Mouse (Mus musculus) G1E (cell line): ENCODE results near the gene Rnf220. TPM values are rescaled to one million over a fixed set of nuclear protein-coding genes. Genes with fewer than 3 reads are reported as not detected.

Source experiments
- ATAC-seq: 2 replicates; pipeline ENCODE4 v1.8.0; 2016; ENCODE audit warnings: mild to moderate bottlenecking; ENCODE audit not compliant: insufficient number of reproducible peaks, poor library complexity, low FRiP score, severe bottlenecking; ENCODE audit errors: extremely low read depth
- DNase-seq: peaks from one replicate; pipeline ENCODE4 v3.0.0; 2012; ENCODE audit warnings: low spot score
- H3K27me3 ChIP-seq: 2 replicates; pipeline ENCODE4 v1.6.1; 2012; ENCODE audit warnings: mild to moderate bottlenecking, low read length, inconsistent platforms; ENCODE audit not compliant: insufficient read depth
- H3K36me3 ChIP-seq: replicated peaks from 2 replicates; pipeline ENCODE3; 2012; ENCODE audit warnings: mild to moderate bottlenecking, inconsistent platforms
- H3K4me1 ChIP-seq: 2 replicates; pipeline ENCODE4 v1.6.1; 2012; ENCODE audit warnings: low read depth, low read length, inconsistent platforms, mixed read lengths; ENCODE audit not compliant: insufficient read depth
- H3K4me3 ChIP-seq: 2 replicates; pipeline ENCODE4 v1.5.1; 2012; ENCODE audit warnings: low read depth, mild to moderate bottlenecking, inconsistent platforms, low read length, moderate library complexity, mixed read lengths
- H3K9me3 ChIP-seq: replicated peaks from 2 replicates; pipeline ENCODE4 v1.6.1; 2012; ENCODE audit warnings: inconsistent platforms
- CTCF ChIP-seq: IDR thresholded peaks from 2 replicates; pipeline ENCODE4 v1.5.1; 2012; ENCODE audit warnings: low read depth, low read length, inconsistent platforms, mixed read lengths
- GATA1 ChIP-seq: IDR thresholded peaks from 2 replicates; pipeline ENCODE4 v1.6.1; 2012; ENCODE audit warnings: borderline replicate concordance, low read length, inconsistent platforms, mixed read lengths
- GATA2 ChIP-seq: IDR thresholded peaks from 2 replicates; pipeline ENCODE4 v1.6.1; 2012; ENCODE audit warnings: low read depth, low read length, inconsistent platforms, borderline replicate concordance
- POLR2AphosphoS5 ChIP-seq: IDR thresholded peaks from 2 replicates; pipeline ENCODE4 v1.6.1; 2012; ENCODE audit warnings: low read depth, low read length, inconsistent platforms; ENCODE audit not compliant: insufficient replicate concordance
- TAL1 ChIP-seq: conservative IDR thresholded peaks from 2 replicates; pipeline ENCODE4 v1.6.1; 2012; ENCODE audit warnings: low read depth, low read length, inconsistent platforms, mixed read lengths
- polyA plus RNA-seq: library from polyadenylated mRNA; stranded (reverse); fragments of >175 nt; gene quantifications from 2 replicates; pipeline ENCODE4 v1.2.3, GENCODE M21; 2012
- total RNA-seq, 2 experiments: library from RNA; stranded (forward) in 1 of 2; stranded (reverse) in 1 of 2; fragments of 200-1000 nt in 1 of 2; fragments of >200 nt in 1 of 2; fragmentation: Nextera tagmentation in 1 of 2; gene quantifications; 2 replicates each; pipeline ENCODE4 v1.2.3; 2014 to 2017

Gene Rnf220
- total and polyA plus RNA-seq, 3 experiments: 87.7 to 113 (median 88.7) TPM

DNA sequence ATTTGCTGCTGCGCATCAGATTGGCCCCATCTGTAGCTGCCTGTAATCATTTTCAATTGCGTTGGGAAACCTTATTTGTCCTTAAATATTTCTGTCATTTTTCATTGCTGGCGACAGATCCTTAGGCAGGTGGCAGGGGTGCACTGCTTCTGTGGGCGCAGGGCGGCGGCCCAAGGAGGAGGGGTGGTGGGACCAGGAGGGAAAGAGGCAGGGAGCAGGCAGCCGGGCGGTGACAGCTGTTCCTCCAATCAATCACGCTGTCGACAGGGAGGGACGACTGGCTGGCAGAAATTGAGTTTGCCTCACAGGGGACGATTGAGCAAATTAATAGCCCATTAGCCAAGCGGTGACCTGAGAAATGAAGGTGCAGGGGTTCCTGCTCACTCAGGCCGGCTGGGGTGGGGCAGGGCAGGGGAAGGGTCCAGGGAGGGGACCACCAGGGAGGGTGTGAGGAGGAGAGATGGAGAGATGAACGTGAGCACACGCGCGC lies 179.1 kb downstream of the Rnf220 start:
- no peak for ATAC-seq
- peaks cover 60% of the 10 kb centered on the region for H3K27me3 ChIP-seq
- H3K4me3 ChIP-seq: no peak overlapping the region
- DNase-seq: no peak
- peaks cover 7% of the 10 kb centered on the region for H3K4me1 ChIP-seq
- no peaks in the 10 kb centered on the region for H3K9me3 ChIP-seq
- no peaks in the 10 kb centered on the region for H3K36me3 ChIP-seq
- no peak for TF ChIP-seq CTCF
- no peak for TF ChIP-seq TAL1
- no peak for TF ChIP-seq GATA1
- TF ChIP-seq POLR2AphosphoS5: no peak
- TF ChIP-seq GATA2: no peak

GRCm38 (mm10) chr4:117316800-117317199 lies 180.1 kb downstream of the Rnf220 start:
- Histone ChIP-seq H3K27me3 (peaks cover 54% of the 10 kb centered on the region), H3K9me3 (no peaks in the 10 kb centered on the region), H3K4me1 (peaks cover 16% of the 10 kb centered on the region), H3K36me3 (no peaks in the 10 kb centered on the region), H3K4me3 (no peak overlapping the region)
- DNase-seq (no peak), ATAC-seq (no peak)
- no peak for TF ChIP-seq CTCF
- no peak for TF ChIP-seq GATA1
- no peak for TF ChIP-seq GATA2
- TF ChIP-seq POLR2AphosphoS5: no peak
- TF ChIP-seq TAL1: no peak

GRCm38 (mm10) chr4:117314849-117315500 lies 181.9 kb downstream of the Rnf220 start:
- DNase-seq (no peak), ATAC-seq (no peak)
- no peak for TF ChIP-seq GATA2
- TF ChIP-seq TAL1: no peak
- TF ChIP-seq CTCF: no peak
- no peak for TF ChIP-seq POLR2AphosphoS5
- no peak for TF ChIP-seq GATA1
- Histone ChIP-seq H3K36me3 (no peaks in the 10 kb centered on the region), H3K27me3 (peaks cover 57% of the 10 kb centered on the region), H3K4me3 (no peak overlapping the region), H3K4me1 (peaks cover 24% of the 10 kb centered on the region), H3K9me3 (no peaks in the 10 kb centered on the region)

DNA sequence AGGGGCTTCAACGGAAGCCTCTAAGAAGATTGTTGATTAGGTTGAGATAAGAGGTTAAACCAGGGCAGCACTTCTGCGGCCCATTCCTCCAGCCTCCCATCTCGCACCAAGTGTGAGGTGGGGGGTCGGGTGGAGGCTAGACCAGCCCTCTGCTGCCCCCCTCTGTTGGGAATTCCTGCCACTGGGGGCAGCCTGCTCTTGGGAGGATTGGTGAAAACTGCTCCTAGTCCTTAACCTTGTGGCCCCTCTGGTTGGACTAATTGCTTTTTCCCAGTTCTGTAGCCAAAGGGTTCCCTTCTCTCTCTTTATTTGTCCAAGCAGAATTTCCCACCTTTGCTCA lies 183.8 kb downstream of the Rnf220 start:
- TF ChIP-seq GATA2: no peak
- no peak for TF ChIP-seq TAL1
- TF ChIP-seq CTCF: no peak; the same call in 1 of the 2 replicates
- no peak for TF ChIP-seq POLR2AphosphoS5
- no peak for TF ChIP-seq GATA1
- Histone ChIP-seq H3K4me3 (peak overlapping the region; percentile 63; the same call in 1 of the 2 replicates), H3K9me3 (no peaks in the 10 kb centered on the region; the same call in 1 of the 2 replicates), H3K27me3 (peaks cover 57% of the 10 kb centered on the region), H3K4me1 (peaks cover 24% of the 10 kb centered on the region), H3K36me3 (no peaks in the 10 kb centered on the region)
- no peak for ATAC-seq
- peak; percentile 29 for DNase-seq

DNA sequence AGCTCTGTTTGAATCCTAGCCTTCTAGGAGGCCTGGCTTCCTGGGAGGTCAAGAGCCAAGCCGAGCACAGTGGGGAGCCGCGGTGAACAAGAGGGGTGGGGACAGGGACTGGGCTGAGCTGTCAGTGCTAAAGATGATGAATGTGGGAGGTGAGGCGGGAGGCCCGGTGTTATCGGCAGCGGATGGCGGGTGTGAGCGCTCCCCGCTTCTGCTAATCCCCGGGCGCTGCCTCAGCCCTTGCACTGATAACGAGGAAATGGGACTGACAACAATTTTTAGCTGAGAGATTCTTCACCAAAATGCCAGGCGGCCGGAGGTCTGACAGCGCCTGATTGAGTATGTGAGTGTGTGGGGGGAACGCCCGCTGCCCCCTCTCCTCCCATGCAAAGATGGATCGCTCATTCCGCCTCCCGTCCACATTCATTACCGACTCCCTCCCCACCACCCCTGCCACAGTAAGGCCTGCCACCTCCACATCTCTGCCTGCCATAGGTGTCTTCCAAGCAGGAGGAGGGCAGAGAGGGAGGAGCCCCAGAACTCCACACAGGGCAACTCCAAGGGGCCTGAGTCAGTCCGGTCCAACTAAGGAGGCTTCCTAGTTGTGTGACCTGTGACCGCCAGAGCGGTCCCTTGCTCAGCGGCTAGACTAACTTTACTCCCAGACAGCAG lies 184.3 kb downstream of the Rnf220 start:
- ATAC-seq: peak; percentile 60
- peak; percentile 57 for DNase-seq
- Histone ChIP-seq H3K9me3 (no peaks in the 10 kb centered on the region; the same call in 1 of the 2 replicates), H3K27me3 (peaks cover 58% of the 10 kb centered on the region), H3K4me1 (peaks cover 24% of the 10 kb centered on the region), H3K4me3 (peak overlapping the region; percentile 63; the same call in 1 of the 2 replicates), H3K36me3 (no peaks in the 10 kb centered on the region)
- TF ChIP-seq GATA1 (no peak), TAL1 (no peak), POLR2AphosphoS5 (no peak), CTCF (no peak)

- Histone ChIP-seq H3K4me3 (no peak overlapping the region; the same call in 1 of the 2 replicates), H3K27me3 (peaks cover 58% of the 10 kb centered on the region), H3K36me3 (no peaks in the 10 kb centered on the region), H3K9me3 (no peaks in the 10 kb centered on the region; the same call in 1 of the 2 replicates), H3K4me1 (peaks cover 24% of the 10 kb centered on the region)
- DNase-seq (no peak), ATAC-seq (no peak)
- TF ChIP-seq GATA1 (no peak), CTCF (no peak), TAL1 (no peak), POLR2AphosphoS5 (no peak), GATA2 (no peak)
These were observed 185.0 kb downstream of the Rnf220 start for GRCm38 (mm10) chr4:117311891-117312290.
